Mouse (Mus musculus) cerebellum, postnatal 14 days (tissue): ENCODE measurements around the gene Scgb2b2.

Experiments used
- DNase-seq, 2 experiments: peaks; one replicate each; pipeline ENCODE4 v3.0.0; 2021; ENCODE audit warnings: mixed read lengths in 2 of 2

Gene Scgb2b2

GRCm38 (mm10) chr7:31290208-31290607 is at the start of gene Scgb2b2:
TSS of gene Scgb2b2 (plus strand) at chr7:31290508.
- no peak for DNase-seq

- DNase-seq = no peak
Observed at GRCm38 (mm10) chr7:31291721-31292120, 1.4 kb downstream of the Scgb2b2 start, which contains the start of gene Scgb1b2. TSS of gene Scgb1b2 (minus strand) at chr7:31291821.
